Mouse (Mus musculus) kidney, embryonic 14.5 days (tissue): ENCODE results near the gene Utf1. TPM values are rescaled to one million over a fixed set of nuclear protein-coding genes. Genes with fewer than 3 reads are reported as not detected.

Source experiments
- ATAC-seq: fragments of 200-750 bp; cut with Nextera tagmentation; 2 replicates; pipeline ENCODE4 v1.8.0; 2017; ENCODE audit warnings: moderate number of reproducible peaks, mild to moderate bottlenecking, moderate TSS enrichment, moderate library complexity; ENCODE audit not compliant: low FRiP score, low TSS enrichment
- H3K27ac ChIP-seq: fragments of 300-500 bp; sonication (generic); 2 replicates; pipeline ENCODE4 v1.5.1; 2014; ENCODE audit warnings: low read depth, mild to moderate bottlenecking, low read length, moderate library complexity, mixed read lengths
- H3K27me3 ChIP-seq: fragments of 300-500 bp; sonication (generic); 2 replicates; pipeline ENCODE4 v1.6.1; 2014; ENCODE audit warnings: mild to moderate bottlenecking, low read length; ENCODE audit not compliant: control insufficient read depth, insufficient read depth
- H3K36me3 ChIP-seq: fragments of 300-500 bp; sonication (generic); 2 replicates; pipeline ENCODE4 v1.6.1; 2014; ENCODE audit warnings: low read length, mixed read lengths; ENCODE audit not compliant: control insufficient read depth, insufficient read depth
- H3K4me1 ChIP-seq: fragments of 300-500 bp; sonication (generic); 2 replicates; pipeline ENCODE4 v1.6.1; 2014; ENCODE audit warnings: low read length, mixed read lengths; ENCODE audit not compliant: control insufficient read depth, insufficient read depth
- H3K4me2 ChIP-seq: fragments of 300-500 bp; sonication (generic); replicated peaks from 2 replicates; pipeline ENCODE4 v1.6.1; 2014; ENCODE audit warnings: low read depth, mild to moderate bottlenecking, low read length
- H3K4me3 ChIP-seq: fragments of 300-500 bp; sonication (generic); 2 replicates; pipeline ENCODE4 v1.5.1; 2014; ENCODE audit warnings: mild to moderate bottlenecking, low read length
- H3K9ac ChIP-seq: fragments of 300-500 bp; sonication (generic); 2 replicates; pipeline ENCODE4 v1.6.1; 2014; ENCODE audit warnings: low read depth, mild to moderate bottlenecking, low read length, moderate library complexity
- H3K9me3 ChIP-seq: fragments of 300-500 bp; sonication (generic); 2 replicates; pipeline ENCODE4 v1.6.1; 2016; ENCODE audit warnings: low read length; ENCODE audit not compliant: control insufficient read depth
- WGBS: fragments of 180-500 bp; shearing (Covaris S2); extraction: QIAGEN DNeasy Blood & Tissue Kit; methylation state at CpG from one replicate; pipeline ENCODE4 v1.1.7; 2014; 5-methylcytosine and 5-hydroxymethylcytosine counted together
- polyA plus RNA-seq: library from polyadenylated mRNA; unstranded; fragments of >200 nt; fragmentation: Nextera tagmentation; extraction: Ambion mirVana; gene quantifications from 2 replicates; pipeline ENCODE4 v1.2.1, GENCODE M21; 2014

Gene Utf1
- polyA plus RNA-seq, 1 experiment from 2014 or later: 0.23 TPM

GRCm38 (mm10) chr7:139946032-139946431 lies 2.4 kb downstream of the Utf1 start:
- H3K4me3 ChIP-seq: no peak overlapping the region
- no peak overlapping the region for H3K9ac ChIP-seq
- WGBS: 35% methylated on average over 5 of the region's 5 CpGs
- no peaks in the 10 kb centered on the region for H3K9me3 ChIP-seq
- 0 out of 2 replicates have a peak, but pooled peaks cover 2% of the 10 kb centered on the region for H3K4me1 ChIP-seq
- H3K36me3 ChIP-seq: no peaks in the 10 kb centered on the region
- ATAC-seq: no peak
- no peak overlapping the region for H3K27ac ChIP-seq
- H3K27me3 ChIP-seq: peaks cover 48% of the 10 kb centered on the region
- no peak overlapping the region for H3K4me2 ChIP-seq

- Histone ChIP-seq H3K27ac (no peak overlapping the region), H3K36me3 (no peaks in the 10 kb centered on the region), H3K27me3 (peaks cover 20% of the 10 kb centered on the region), H3K9ac (peak overlapping the region; percentile 32), H3K9me3 (no peaks in the 10 kb centered on the region), H3K4me1 (no peaks in the 10 kb centered on the region), H3K4me2 (peak overlapping the region; percentile 60), H3K4me3 (peak overlapping the region; percentile 49)
- 1% methylated on average over 15 of the region's 15 CpGs for WGBS
- ATAC-seq: peak; percentile 90
Measured at GRCm38 (mm10) chr7:139949893-139950282, 6.3 kb downstream of the Utf1 start.

- peak overlapping the region; percentile 60 for H3K4me2 ChIP-seq
- H3K9me3 ChIP-seq: no peaks in the 10 kb centered on the region
- no peaks in the 10 kb centered on the region for H3K4me1 ChIP-seq
- peak overlapping the region; percentile 49 for H3K4me3 ChIP-seq
- no peaks in the 10 kb centered on the region for H3K36me3 ChIP-seq
- WGBS: under 1% methylated on average over 33 of the region's 33 CpGs
- H3K27me3 ChIP-seq: peaks cover 14% of the 10 kb centered on the region
- peak; percentile 82 for ATAC-seq
- no peak overlapping the region for H3K27ac ChIP-seq
- peak overlapping the region; percentile 32 for H3K9ac ChIP-seq
Measured at GRCm38 (mm10) chr7:139950283-139950971, 6.8 kb downstream of the Utf1 start.

GRCm38 (mm10) chr7:139951079-139951478 lies 7.5 kb downstream of the Utf1 start:
- no peaks in the 10 kb centered on the region for H3K4me1 ChIP-seq
- no peak for ATAC-seq
- H3K4me2 ChIP-seq: peak overlapping the region; percentile 60
- peak overlapping the region; percentile 49 for H3K4me3 ChIP-seq
- peak overlapping the region; percentile 32; the same call in 1 of the 2 replicates for H3K9ac ChIP-seq
- no peak overlapping the region for H3K27ac ChIP-seq
- H3K36me3 ChIP-seq: no peaks in the 10 kb centered on the region
- H3K27me3 ChIP-seq: peaks cover 8% of the 10 kb centered on the region
- 5% methylated on average over 14 of the region's 16 CpGs for WGBS
- H3K9me3 ChIP-seq: no peaks in the 10 kb centered on the region

GRCm38 (mm10) chr7:139951991-139952633 lies 8.5 kb downstream of the Utf1 start:
- H3K36me3 ChIP-seq: no peaks in the 10 kb centered on the region
- H3K27me3 ChIP-seq: peaks cover under 1% of the 10 kb centered on the region
- WGBS: 65% methylated on average over 6 of the region's 6 CpGs
- H3K4me2 ChIP-seq: no peak overlapping the region
- no peak overlapping the region for H3K9ac ChIP-seq
- no peaks in the 10 kb centered on the region for H3K4me1 ChIP-seq
- no peak overlapping the region for H3K27ac ChIP-seq
- ATAC-seq: no peak
- H3K4me3 ChIP-seq: no peak overlapping the region
- H3K9me3 ChIP-seq: no peaks in the 10 kb centered on the region

GRCm38 (mm10) chr7:139955505-139955904 lies 11.9 kb downstream of the Utf1 start:
- Histone ChIP-seq H3K9ac (no peak overlapping the region), H3K27ac (no peak overlapping the region), H3K36me3 (no peaks in the 10 kb centered on the region), H3K4me3 (no peak overlapping the region), H3K4me2 (no peak overlapping the region), H3K9me3 (no peaks in the 10 kb centered on the region), H3K27me3 (no peaks in the 10 kb centered on the region; the same call in 1 of the 2 replicates), H3K4me1 (no peaks in the 10 kb centered on the region)
- 74% methylated on average over 4 of the region's 4 CpGs for WGBS
- ATAC-seq: no peak

- H3K27me3 ChIP-seq: no peaks in the 10 kb centered on the region; the same call in 1 of the 2 replicates
- H3K4me1 ChIP-seq: no peaks in the 10 kb centered on the region
- no peak overlapping the region for H3K4me2 ChIP-seq
- no peak for ATAC-seq
- H3K27ac ChIP-seq: no peak overlapping the region
- no peak overlapping the region for H3K9ac ChIP-seq
- no peaks in the 10 kb centered on the region for H3K9me3 ChIP-seq
- H3K36me3 ChIP-seq: no peaks in the 10 kb centered on the region
- 76% methylated on average over 3 of the region's 3 CpGs for WGBS
- H3K4me3 ChIP-seq: no peak overlapping the region
Measured at GRCm38 (mm10) chr7:139956658-139957057, 13.1 kb downstream of the Utf1 start.

GRCm38 (mm10) chr7:139957437-139957836 lies 13.8 kb downstream of the Utf1 start:
- Histone ChIP-seq H3K36me3 (no peaks in the 10 kb centered on the region), H3K27me3 (no peaks in the 10 kb centered on the region; the same call in 1 of the 2 replicates), H3K4me2 (no peak overlapping the region), H3K9ac (no peak overlapping the region), H3K4me1 (no peaks in the 10 kb centered on the region), H3K4me3 (no peak overlapping the region), H3K27ac (no peak overlapping the region), H3K9me3 (no peaks in the 10 kb centered on the region)
- no peak for ATAC-seq
- WGBS: 59% methylated on average over 11 of the region's 11 CpGs

GRCm38 (mm10) chr7:139957958-139958357 lies 14.4 kb downstream of the Utf1 start:
- no peak overlapping the region for H3K4me3 ChIP-seq
- no peak overlapping the region for H3K9ac ChIP-seq
- H3K27me3 ChIP-seq: no peaks in the 10 kb centered on the region; the same call in 1 of the 2 replicates
- H3K9me3 ChIP-seq: no peaks in the 10 kb centered on the region
- ATAC-seq: no peak
- no peak overlapping the region for H3K4me2 ChIP-seq
- 44% methylated on average over 11 of the region's 11 CpGs for WGBS
- H3K36me3 ChIP-seq: no peaks in the 10 kb centered on the region
- no peaks in the 10 kb centered on the region for H3K4me1 ChIP-seq
- H3K27ac ChIP-seq: no peak overlapping the region
